Comparison of ENCODE assay signal across 8 mouse cellular contexts in the genomic region with DNA sequence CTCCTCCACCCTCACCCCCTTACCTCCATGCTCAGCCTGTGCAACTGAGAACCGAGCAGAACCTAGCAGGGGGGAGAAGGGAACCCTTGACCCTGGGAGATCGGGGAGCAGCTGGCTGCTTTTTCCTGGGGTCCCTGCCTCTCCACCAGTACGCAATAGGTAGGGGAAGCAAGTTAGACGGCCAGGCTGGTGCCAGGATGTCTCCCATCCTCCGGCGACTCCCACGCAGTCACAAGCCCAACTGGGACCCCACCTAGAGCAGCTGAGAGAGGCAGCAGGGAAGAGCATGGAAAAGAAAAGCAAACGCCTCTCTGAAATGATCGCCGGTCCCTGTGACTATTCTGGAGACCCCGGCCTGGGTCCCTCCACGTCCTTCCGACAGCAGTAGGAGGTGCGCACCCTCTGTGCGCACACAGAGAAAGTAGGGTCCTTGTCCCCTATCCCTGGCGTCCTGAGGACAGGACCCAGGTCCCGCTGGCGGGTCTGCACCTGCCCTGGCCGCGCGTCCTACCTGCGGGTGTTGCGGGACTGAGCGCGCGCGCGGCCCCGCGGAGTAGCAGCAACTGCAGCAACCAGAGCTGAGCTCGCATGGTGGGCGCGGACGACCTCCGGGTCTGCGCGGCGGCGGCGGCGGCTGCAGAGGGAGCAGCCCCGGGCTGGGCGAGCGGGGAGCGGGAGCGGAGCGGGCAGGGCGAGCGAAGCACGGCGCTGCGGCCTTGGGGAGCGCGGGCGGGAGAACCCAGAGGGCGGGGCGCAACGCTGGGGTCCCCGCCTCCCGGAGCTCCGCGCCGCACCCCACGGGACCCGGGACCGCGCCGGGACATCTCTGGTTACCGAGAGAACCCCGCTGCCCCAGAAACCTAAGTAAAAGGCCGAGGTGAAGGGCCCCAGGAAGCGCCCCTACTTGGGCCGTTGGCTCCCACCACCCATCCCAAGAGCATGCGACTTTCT. TPM values are rescaled to one million over a fixed set of nuclear protein-coding genes. Genes with fewer than 3 reads are reported as not detected.
A peak's percentile ranks its signal among the peaks of the same experiment; 100 is the strongest.
DNase-seq lines count a peak whose midpoint lies in the region; ATAC-seq and TF ChIP-seq lines count a peak whose summit lies in the region.

Gene Plxdc1 (minus strand): TSS at position 718 of the 951 bp plus-strand sequence.

- peak within 1 kb of the TSS; percentile 79 for H3K4me2 ChIP-seq in intestine, embryonic 14.5 days (ENCODE audit: low read length)
- H3K4me2 ChIP-seq in lung, postnatal 0 days (replicated peaks; ENCODE audit: low read depth, low read length) = peak within 1 kb of the TSS; percentile 97

- no peak for TF ChIP-seq EP300 in lung, postnatal 0 days (IDR thresholded peaks at IDR 0.05)

- no peaks in the 10 kb centered on the region for H3K27me3 ChIP-seq in kidney, adult 2 months (replicated peaks; ENCODE audit: control insufficient read depth, insufficient read depth, low read length)
- peaks cover 71% of the 10 kb centered on the region for H3K27me3 ChIP-seq in forebrain, embryonic 10.5 days (ENCODE audit: poor library complexity, severe bottlenecking)
- H3K27me3 ChIP-seq in intestine, embryonic 14.5 days (replicated peaks; ENCODE audit: control insufficient read depth, insufficient read depth, low read length) = peaks cover 25% of the 10 kb centered on the region
- H3K27me3 ChIP-seq in lung, postnatal 0 days (replicated peaks; ENCODE audit: insufficient read depth, low read length) = peaks cover 8% of the 10 kb centered on the region

- ATAC-seq in intestine, embryonic 14.5 days (replicated peaks; ENCODE audit: low FRiP score, low TSS enrichment, low read depth) = no peak
- ATAC-seq in lung, postnatal 0 days = no peak

- TF ChIP-seq POLR2A in kidney, adult 2 months (IDR thresholded peaks at IDR 0.05; ENCODE audit: low read depth, low read length) = no peak

- no peak for DNase-seq in kidney, adult 2 months
- no peak for DNase-seq in kidney, adult 11 months
- peak; percentile 57 for DNase-seq in R1 (ENCODE audit: low read depth, low spot score)
- peak; percentile 25 for DNase-seq in forebrain, embryonic 10.5 days (ENCODE audit: extremely low spot score, low spot score)
- peak; percentile 71 for DNase-seq in intestine, embryonic 14.5 days (ENCODE audit: low spot score)
- no peak for DNase-seq in lung, postnatal 0 days (ENCODE audit: low spot score)
- DNase-seq in spleen, postnatal 4 days (ENCODE audit: low spot score in 2 of 2) = peak; percentile 47 to 75
- DNase-seq in MN1 (ENCODE audit: low spot score) = no peak

- H3K9ac ChIP-seq in intestine, embryonic 14.5 days (ENCODE audit: low read length) = peak within 1 kb of the TSS; percentile 43
- 0 out of 2 replicates have a peak within 1 kb of the TSS, but pooled peaks have one; percentile 13 for H3K9ac ChIP-seq in lung, postnatal 0 days (replicated peaks; ENCODE audit: low read depth)

- H3K27ac ChIP-seq in kidney, adult 2 months (ENCODE audit: insufficient read depth, low read depth, low read length) = no peak within 1 kb of the TSS
- peak within 1 kb of the TSS; percentile 54 for H3K27ac ChIP-seq in forebrain, embryonic 10.5 days
- no peak within 1 kb of the TSS for H3K27ac ChIP-seq in intestine, embryonic 14.5 days (ENCODE audit: low read depth)
- no peak within 1 kb of the TSS for H3K27ac ChIP-seq in lung, postnatal 0 days (ENCODE audit: low read length)

- TF ChIP-seq CTCF in kidney, adult 2 months (conservative IDR thresholded peaks at IDR 0.05; ENCODE audit: insufficient read depth, insufficient read length, low read depth, low read length) = no peak
- TF ChIP-seq CTCF in lung, postnatal 0 days (IDR thresholded peaks at IDR 0.05) = no peak

- H3K4me1 ChIP-seq in kidney, adult 2 months (ENCODE audit: control insufficient read depth, insufficient read depth, low read length) = no peaks in the 10 kb centered on the region
- peaks cover 39% of the 10 kb centered on the region for H3K4me1 ChIP-seq in forebrain, embryonic 10.5 days
- peaks cover 14% of the 10 kb centered on the region for H3K4me1 ChIP-seq in intestine, embryonic 14.5 days (replicated peaks; ENCODE audit: control insufficient read depth, insufficient read depth, low read length)
- H3K4me1 ChIP-seq in lung, postnatal 0 days (ENCODE audit: insufficient read depth, low read depth, low read length) = peaks cover 6% of the 10 kb centered on the region; the same call in 1 of the 2 replicates

- 5% methylated on average over 73 of the region's 74 CpGs for WGBS in kidney, adult 2 months
- 3% methylated on average over 72 of the region's 74 CpGs for WGBS in forebrain, embryonic 10.5 days
- WGBS in intestine, embryonic 14.5 days = 2% methylated on average over 61 of the region's 74 CpGs
- 5% methylated on average over 39 of the region's 74 CpGs for WGBS in lung, postnatal 0 days

- H3K4me3 ChIP-seq in kidney, adult 2 months (ENCODE audit: insufficient read depth, low read depth, low read length) = peak within 1 kb of the TSS; percentile 45
- peak within 1 kb of the TSS; percentile 87 for H3K4me3 ChIP-seq in forebrain, embryonic 10.5 days
- peak within 1 kb of the TSS; percentile 67 for H3K4me3 ChIP-seq in intestine, embryonic 14.5 days (ENCODE audit: low read depth, low read length)
- H3K4me3 ChIP-seq in lung, postnatal 0 days (ENCODE audit: low read depth, low read length) = peak within 1 kb of the TSS; percentile 91

- no peaks in the 10 kb centered on the region for H3K36me3 ChIP-seq in kidney, adult 2 months (ENCODE audit: control insufficient read depth, insufficient read depth, low read length)
- H3K36me3 ChIP-seq in forebrain, embryonic 10.5 days (replicated peaks) = no peaks in the 10 kb centered on the region
- no peaks in the 10 kb centered on the region for H3K36me3 ChIP-seq in intestine, embryonic 14.5 days (ENCODE audit: control insufficient read depth, insufficient read depth, low read length)
- H3K36me3 ChIP-seq in lung, postnatal 0 days (ENCODE audit: insufficient read depth, low read length) = no peaks in the 10 kb centered on the region

- H3K9me3 ChIP-seq in forebrain, embryonic 10.5 days = no peaks in the 10 kb centered on the region
- no peaks in the 10 kb centered on the region for H3K9me3 ChIP-seq in intestine, embryonic 14.5 days (ENCODE audit: control insufficient read depth, low read length)
- no peaks in the 10 kb centered on the region for H3K9me3 ChIP-seq in lung, postnatal 0 days (ENCODE audit: low read length)

RNA-seq across cellular contexts. Expression of gene Plxdc1, which starts in this region (rescaled TPM):
- 1.0 TPM in 2 replicates for polyA plus RNA-seq in kidney, adult 2 months (2012; rRNA removed)
- 0.11 and 0.16 TPM in 2 replicates for polyA plus RNA-seq in forebrain, embryonic 10.5 days (2016; fragmentation: Nextera tagmentation; extraction: Ambion mirVana)
- 0.09 and 0.30 TPM in 2 replicates for polyA plus RNA-seq in intestine, embryonic 14.5 days (2014; fragmentation: Nextera tagmentation; extraction: Ambion mirVana)
- polyA plus RNA-seq in lung, postnatal 0 days (2015; fragmentation: Nextera tagmentation; extraction: Ambion mirVana) = 1.7 TPM in 2 replicates

Comparison
In these comparisons a context has a peak if more than half of its experiments do, and no peak if none do; other contexts are left out.
1. Peak in DNase-seq, H3K4me3 ChIP-seq and H3K27ac ChIP-seq in forebrain, embryonic 10.5 days; RNA of the gene not detected or under 1 TPM.
2. Peak in DNase-seq, H3K4me3 ChIP-seq, H3K9ac ChIP-seq and H3K4me2 ChIP-seq in intestine, embryonic 14.5 days; RNA of the gene not detected or under 1 TPM.
3. DNase-seq: peak in R1 (single experiment) and spleen, postnatal 4 days (2 of 2); none in kidney, adult 2 months (single experiment), kidney, adult 11 months (single experiment), lung, postnatal 0 days (single experiment) and MN1 (single experiment).
4. Peak in every context shown above with its lines, with median percentiles within 50 percentile points of each other: H3K4me3 ChIP-seq.